Mouse (Mus musculus) bone marrow, adult 2 months (tissue): ENCODE measurements around the gene Tac2.

Source experiments
- CTCF ChIP-seq: fragments of 200-500 bp; IDR thresholded peaks from 2 replicates; pipeline ENCODE4 v1.5.1; 2011; ENCODE audit warnings: low read length, control low read depth; ENCODE audit not compliant: control insufficient read depth, insufficient read depth
- POLR2A ChIP-seq: fragments of 200-500 bp; IDR thresholded peaks from 2 replicates; pipeline ENCODE4 v1.6.1; 2011; ENCODE audit warnings: low read depth, mild to moderate bottlenecking, control low read depth, low read length, borderline replicate concordance; ENCODE audit not compliant: control insufficient read depth

- TF ChIP-seq CTCF = no peak
- no peak for TF ChIP-seq POLR2A
Measured at GRCm38 (mm10) chr10:127748847-127749612, 24.8 kb downstream of the Tac2 start.
